Mouse (Mus musculus) pancreas, adult 10 weeks (tissue): Measurements from ENCODE around the gene Zfp202. TPM values are rescaled to one million over a fixed set of nuclear protein-coding genes. Genes with fewer than 3 reads are reported as not detected.

Source experiments
- polyA plus RNA-seq: library from polyadenylated mRNA; stranded (reverse); fragments of 350-450 nt; fragmentation: Illumina TruSeq; extraction: RNeasy Lipid Tissue Mini Kit (QIAGEN cat#74804); gene quantifications from one replicate; pipeline ENCODE4 v1.2.3, GENCODE M21; 2015; ENCODE audit warnings: low read depth, low replicate concordance; ENCODE audit not compliant: insufficient read depth

Gene Zfp202
- 1.3 TPM for polyA plus RNA-seq

DNA sequence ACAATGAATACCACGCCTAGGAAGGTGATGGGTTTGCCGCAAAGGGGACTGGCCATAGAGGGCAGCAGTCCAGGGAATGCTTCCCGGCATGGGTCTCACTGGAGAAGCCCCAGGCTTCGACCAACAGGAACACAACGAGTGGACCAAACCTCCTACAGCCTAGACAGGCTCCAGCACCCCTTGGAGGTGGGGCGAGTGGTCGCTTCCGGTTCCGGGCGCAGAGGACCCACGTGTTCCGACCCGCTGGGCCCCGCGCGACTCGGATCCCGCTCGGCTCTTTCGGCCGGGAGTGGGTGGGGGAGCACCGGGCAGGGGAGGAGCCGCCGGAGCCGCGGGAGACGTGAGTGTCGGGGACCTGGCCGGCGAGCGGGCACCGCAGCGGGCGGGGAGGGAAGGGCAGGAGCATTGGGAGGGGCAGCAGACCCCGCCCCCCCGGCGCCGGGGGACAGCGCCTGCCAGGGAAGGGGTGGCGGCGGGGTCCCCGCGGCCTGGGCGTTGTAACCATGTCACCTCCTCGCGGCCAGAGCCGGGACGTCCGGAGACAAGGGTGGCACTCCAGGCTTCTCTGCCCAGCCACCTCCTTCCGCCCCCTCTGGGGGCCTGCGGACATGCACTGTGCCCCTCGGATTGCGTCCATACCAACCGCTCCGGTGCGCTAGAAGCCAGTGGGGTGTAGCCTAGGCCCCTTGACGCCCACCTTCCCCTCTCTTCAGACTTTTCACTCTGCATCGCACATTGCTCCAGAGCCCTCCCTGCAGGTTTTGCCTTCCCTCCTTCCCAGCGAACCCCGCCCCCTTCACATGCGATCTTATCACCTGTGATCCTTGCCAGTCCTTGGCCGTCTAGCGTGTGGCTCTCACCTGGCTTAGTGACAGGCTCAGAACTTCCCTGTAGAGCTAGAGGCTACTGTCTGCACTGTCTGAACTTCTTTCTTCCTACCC lies at the start of gene Zfp202:
Gene Zfp202, plus strand, starts transcription at position 219 of the 941 bp plus-strand sequence.

DNA sequence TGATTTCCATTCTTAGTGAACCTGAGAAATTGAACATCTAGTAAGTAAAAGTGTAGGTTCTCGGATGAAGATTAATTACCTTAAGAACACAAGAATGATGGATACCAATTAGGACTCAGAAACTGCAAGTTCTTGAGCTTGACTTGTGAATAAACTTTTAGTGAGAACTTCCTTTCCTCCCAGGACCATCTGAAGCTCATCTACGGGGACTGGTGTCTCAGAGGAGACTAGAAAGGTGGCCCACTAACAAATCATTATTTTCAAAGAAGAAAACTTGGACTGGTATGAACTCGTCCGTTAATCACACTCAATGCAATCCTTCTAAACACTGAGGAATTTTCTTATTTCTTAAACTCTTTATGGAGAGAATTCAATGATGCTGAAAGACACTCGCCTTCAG lies 11.5 kb upstream of the Zfp202 start, which contains the start of gene Olfr986:
Gene Olfr986, plus strand, starts transcription at position 301 of the 400 bp plus-strand sequence.

Other genes with a start within 250 kb of the Zfp202 start
- not detected for gene Olfr975, start 240.3 kb upstream of the Zfp202 start, polyA plus RNA-seq
- not detected for gene Olfr976, start 231.2 kb upstream of the Zfp202 start, polyA plus RNA-seq
- not detected for gene Olfr978, start 200.2 kb upstream of the Zfp202 start, polyA plus RNA-seq
- not detected for gene Olfr979, start 188.9 kb upstream of the Zfp202 start, polyA plus RNA-seq
- not detected for gene Olfr980, start 182.7 kb upstream of the Zfp202 start, polyA plus RNA-seq
- not detected for gene Olfr981, start 170.9 kb upstream of the Zfp202 start, polyA plus RNA-seq
- not detected for gene Olfr982, start 118.5 kb upstream of the Zfp202 start, polyA plus RNA-seq
- not detected for gene Olfr983, start 98.7 kb upstream of the Zfp202 start, polyA plus RNA-seq
- not detected for gene Olfr984, start 78.1 kb upstream of the Zfp202 start, polyA plus RNA-seq
- not detected for gene Olfr985, start 62.1 kb upstream of the Zfp202 start, polyA plus RNA-seq
- gene Tmem225, start 44.2 kb upstream of the Zfp202 start, polyA plus RNA-seq = not detected
- gene Olfr986, start 11.4 kb upstream of the Zfp202 start, polyA plus RNA-seq = not detected
- 5.2 TPM for gene Scn3b, start 76.9 kb downstream of the Zfp202 start, polyA plus RNA-seq